Mouse (Mus musculus): Measurements from ENCODE around the gene Sptan1. TPM values are rescaled to one million over a fixed set of nuclear protein-coding genes. Genes with fewer than 3 reads are reported as not detected.

Gene Sptan1
- polyA plus RNA-seq, 1 experiment from 2014 or later: 160 TPM

- 9% methylated on average over 3 of the region's 3 CpGs for WGBS
- peaks cover 53% of the 10 kb centered on the region for H3K4me1 ChIP-seq
- peak overlapping the region; percentile 57 for H3K4me3 ChIP-seq (replicated peaks)
- peaks cover 9% of the 10 kb centered on the region for H3K36me3 ChIP-seq (replicated peaks)
- no peak for ATAC-seq (ENCODE audit: low FRiP score)
- H3K9me3 ChIP-seq: no peaks in the 10 kb centered on the region
- peak overlapping the region; percentile 68 for H3K9ac ChIP-seq
- 0 out of 2 replicates have a peak overlapping the region, but pooled peaks have one; percentile 92 for H3K27ac ChIP-seq
- H3K27me3 ChIP-seq: no peaks in the 10 kb centered on the region
- peak overlapping the region; percentile 87 for H3K4me2 ChIP-seq
Observed at GRCm38 (mm10) chr2:30063791-30064190, 98.4 kb downstream of the Sptan1 start.

DNA sequence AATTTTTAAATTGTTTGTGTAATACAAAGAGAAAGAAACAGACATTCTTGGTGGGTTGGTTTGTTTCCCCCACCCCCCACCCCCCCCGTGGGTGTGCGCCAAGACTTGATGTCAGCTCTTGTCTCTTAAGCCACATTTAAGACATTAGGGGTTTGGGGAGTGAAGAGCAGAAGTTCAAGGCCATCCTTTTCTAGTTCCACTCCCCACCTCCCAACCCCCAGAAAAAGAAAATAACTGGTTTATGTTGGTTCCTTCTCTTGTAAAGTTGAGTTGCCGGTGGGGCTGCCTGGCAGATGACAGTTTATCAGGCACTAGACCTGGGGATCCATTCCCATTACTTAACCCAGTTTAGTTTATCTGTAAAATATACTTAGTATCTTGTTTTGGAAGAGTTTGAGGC is 98.9 kb downstream of the Sptan1 start:
- peak overlapping the region; percentile 57 for H3K4me3 ChIP-seq (replicated peaks)
- no peaks in the 10 kb centered on the region for H3K9me3 ChIP-seq
- H3K9ac ChIP-seq: peak overlapping the region; percentile 68
- H3K27me3 ChIP-seq: no peaks in the 10 kb centered on the region
- H3K4me1 ChIP-seq: peaks cover 53% of the 10 kb centered on the region
- 51% methylated on average over 3 of the region's 3 CpGs for WGBS
- no peak for ATAC-seq (ENCODE audit: low FRiP score)
- H3K27ac ChIP-seq: no peak overlapping the region
- peak overlapping the region; percentile 87 for H3K4me2 ChIP-seq
- peaks cover 13% of the 10 kb centered on the region for H3K36me3 ChIP-seq (replicated peaks)

GRCm38 (mm10) chr2:30066046-30066901 is 100.9 kb downstream of the Sptan1 start:
- H3K27ac ChIP-seq: peak overlapping the region; percentile 100
- H3K36me3 ChIP-seq (replicated peaks): peaks cover 28% of the 10 kb centered on the region
- H3K9ac ChIP-seq: peak overlapping the region; percentile 100
- ATAC-seq (ENCODE audit: low FRiP score): peak; percentile 93
- peaks cover 51% of the 10 kb centered on the region for H3K4me1 ChIP-seq
- WGBS: under 1% methylated on average over 80 of the region's 101 CpGs
- H3K4me3 ChIP-seq (replicated peaks): peak overlapping the region; percentile 98
- no peaks in the 10 kb centered on the region for H3K27me3 ChIP-seq
- peak overlapping the region; percentile 80 for H3K4me2 ChIP-seq
- no peaks in the 10 kb centered on the region for H3K9me3 ChIP-seq

- Histone ChIP-seq H3K36me3 (replicated peaks) (peaks cover 33% of the 10 kb centered on the region), H3K4me2 (peak overlapping the region; percentile 80), H3K9ac (peak overlapping the region; percentile 100), H3K9me3 (no peaks in the 10 kb centered on the region), H3K27me3 (no peaks in the 10 kb centered on the region), H3K4me1 (peaks cover 42% of the 10 kb centered on the region), H3K4me3 (replicated peaks) (peak overlapping the region; percentile 98), H3K27ac (peak overlapping the region; percentile 100)
- peak; percentile 37 for ATAC-seq (ENCODE audit: low FRiP score)
- under 1% methylated on average over 46 of the region's 69 CpGs for WGBS
Observed at GRCm38 (mm10) chr2:30067031-30067888, 101.9 kb downstream of the Sptan1 start.

- 18% methylated on average over 7 of the region's 7 CpGs for WGBS
- peak overlapping the region; percentile 100; the same call in 1 of the 2 replicates for H3K27ac ChIP-seq
Observed at GRCm38 (mm10) chr2:30067962-30068361, 102.6 kb downstream of the Sptan1 start.

DNA sequence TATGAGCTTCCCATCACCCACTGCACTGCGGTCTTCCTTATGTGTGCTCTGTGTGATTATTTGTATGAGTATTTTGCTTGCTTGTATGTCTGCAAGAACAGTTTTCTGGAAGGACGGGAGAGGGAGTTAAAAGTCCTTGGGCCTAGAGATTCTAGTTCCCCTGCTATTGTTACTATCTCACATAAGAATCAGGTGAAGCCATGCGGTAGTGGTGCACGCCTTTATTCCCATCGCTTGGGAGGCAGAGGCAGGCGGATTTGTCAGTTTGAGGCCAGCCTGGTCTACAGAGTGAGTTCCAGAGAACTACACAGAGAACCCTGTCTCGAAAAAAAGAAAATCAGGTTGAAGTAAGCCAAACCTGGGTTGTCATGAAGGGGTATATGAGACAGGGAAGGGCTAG is 107.5 kb downstream of the Sptan1 start:
- Histone ChIP-seq H3K4me1 (peaks cover 10% of the 10 kb centered on the region), H3K9ac (no peak overlapping the region), H3K9me3 (no peaks in the 10 kb centered on the region), H3K27me3 (no peaks in the 10 kb centered on the region), H3K36me3 (replicated peaks) (peaks cover 51% of the 10 kb centered on the region), H3K4me2 (no peak overlapping the region), H3K27ac (no peak overlapping the region), H3K4me3 (replicated peaks) (no peak overlapping the region)
- 68% methylated on average over 7 of the region's 7 CpGs for WGBS
- no peak for ATAC-seq (ENCODE audit: low FRiP score)

More at GRCm38 (mm10) chr2:30067962-30068361, 102.6 kb downstream of the Sptan1 start:
- H3K27me3 ChIP-seq: no peaks in the 10 kb centered on the region
- peak overlapping the region; percentile 98 for H3K4me3 ChIP-seq (replicated peaks)
- peak overlapping the region; percentile 100 for H3K9ac ChIP-seq
- H3K9me3 ChIP-seq: no peaks in the 10 kb centered on the region
- H3K4me1 ChIP-seq: peaks cover 35% of the 10 kb centered on the region
- H3K36me3 ChIP-seq (replicated peaks): peaks cover 40% of the 10 kb centered on the region
- ATAC-seq (ENCODE audit: low FRiP score): no peak
- peak overlapping the region; percentile 80 for H3K4me2 ChIP-seq

GRCm38 (mm10) chr2:30073285-30073684 is 107.9 kb downstream of the Sptan1 start:
- H3K4me3 ChIP-seq (replicated peaks): no peak overlapping the region
- no peaks in the 10 kb centered on the region for H3K9me3 ChIP-seq
- peaks cover 47% of the 10 kb centered on the region for H3K36me3 ChIP-seq (replicated peaks)
- H3K4me2 ChIP-seq: no peak overlapping the region
- no peak overlapping the region for H3K9ac ChIP-seq
- H3K27me3 ChIP-seq: no peaks in the 10 kb centered on the region
- H3K27ac ChIP-seq: no peak overlapping the region
- peaks cover 10% of the 10 kb centered on the region for H3K4me1 ChIP-seq
- 67% methylated on average over 3 of the region's 3 CpGs for WGBS
- no peak for ATAC-seq (ENCODE audit: low FRiP score)

GRCm38 (mm10) chr2:30075625-30076024 is 110.3 kb downstream of the Sptan1 start:
- 92% methylated on average over 3 of the region's 3 CpGs for WGBS
- Histone ChIP-seq H3K4me1 (peaks cover 11% of the 10 kb centered on the region), H3K27ac (no peak overlapping the region), H3K4me3 (replicated peaks) (no peak overlapping the region), H3K4me2 (no peak overlapping the region), H3K36me3 (replicated peaks) (peaks cover 24% of the 10 kb centered on the region), H3K9ac (no peak overlapping the region), H3K9me3 (no peaks in the 10 kb centered on the region), H3K27me3 (no peaks in the 10 kb centered on the region)
- ATAC-seq (ENCODE audit: low FRiP score): no peak

DNA sequence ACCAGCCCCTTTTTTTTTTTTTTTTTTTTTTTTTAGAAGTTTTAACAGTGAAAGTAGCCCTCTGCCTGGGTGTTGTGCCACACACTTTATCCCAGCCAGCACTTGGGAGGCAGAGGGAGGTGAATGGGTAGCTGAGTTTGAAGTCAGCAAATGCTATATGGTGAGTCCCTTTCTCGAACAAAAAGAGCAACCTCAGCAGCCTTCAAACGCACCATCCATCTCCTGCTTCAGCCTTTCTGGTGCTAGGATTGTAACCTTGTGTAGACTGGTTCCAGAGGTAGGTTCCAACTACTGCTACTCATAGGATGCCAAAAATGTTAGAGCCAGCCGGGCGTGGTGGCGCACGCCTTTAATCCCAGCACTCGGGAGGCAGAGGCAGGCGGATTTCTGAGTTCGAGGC is 111.1 kb downstream of the Sptan1 start:
- no peak for ATAC-seq (ENCODE audit: low FRiP score)
- H3K4me1 ChIP-seq: peaks cover 11% of the 10 kb centered on the region
- H3K27ac ChIP-seq: no peak overlapping the region
- H3K4me2 ChIP-seq: no peak overlapping the region
- no peak overlapping the region for H3K9ac ChIP-seq
- WGBS: 90% methylated on average over 9 of the region's 9 CpGs
- no peak overlapping the region for H3K4me3 ChIP-seq (replicated peaks)
- no peaks in the 10 kb centered on the region for H3K27me3 ChIP-seq
- H3K36me3 ChIP-seq (replicated peaks): peaks cover 26% of the 10 kb centered on the region
- H3K9me3 ChIP-seq: no peaks in the 10 kb centered on the region

DNA sequence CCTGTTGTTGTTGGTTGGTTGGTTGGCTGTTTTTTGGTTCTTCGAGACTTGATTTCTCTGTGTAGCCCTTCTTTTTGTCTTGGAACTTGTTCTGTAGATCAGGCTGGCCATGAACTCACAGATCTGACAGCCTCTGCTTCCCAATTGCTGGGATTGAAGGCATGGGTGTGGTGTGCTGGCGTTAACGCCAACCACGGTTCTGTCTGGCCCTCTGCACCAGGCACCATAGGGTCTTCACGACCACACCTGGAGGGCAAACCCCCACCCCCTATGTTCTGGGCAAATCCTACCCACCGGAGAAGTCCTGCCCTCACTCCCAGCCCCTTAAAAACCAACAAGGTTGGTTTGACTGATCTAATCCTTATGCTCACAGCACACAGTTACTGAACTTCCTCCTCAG is 111.6 kb downstream of the Sptan1 start:
- Histone ChIP-seq H3K4me2 (peak overlapping the region; percentile 66), H3K27ac (0 out of 2 replicates have a peak overlapping the region, but pooled peaks have one; percentile 10)
- 67% methylated on average over 6 of the region's 6 CpGs for WGBS

DNA sequence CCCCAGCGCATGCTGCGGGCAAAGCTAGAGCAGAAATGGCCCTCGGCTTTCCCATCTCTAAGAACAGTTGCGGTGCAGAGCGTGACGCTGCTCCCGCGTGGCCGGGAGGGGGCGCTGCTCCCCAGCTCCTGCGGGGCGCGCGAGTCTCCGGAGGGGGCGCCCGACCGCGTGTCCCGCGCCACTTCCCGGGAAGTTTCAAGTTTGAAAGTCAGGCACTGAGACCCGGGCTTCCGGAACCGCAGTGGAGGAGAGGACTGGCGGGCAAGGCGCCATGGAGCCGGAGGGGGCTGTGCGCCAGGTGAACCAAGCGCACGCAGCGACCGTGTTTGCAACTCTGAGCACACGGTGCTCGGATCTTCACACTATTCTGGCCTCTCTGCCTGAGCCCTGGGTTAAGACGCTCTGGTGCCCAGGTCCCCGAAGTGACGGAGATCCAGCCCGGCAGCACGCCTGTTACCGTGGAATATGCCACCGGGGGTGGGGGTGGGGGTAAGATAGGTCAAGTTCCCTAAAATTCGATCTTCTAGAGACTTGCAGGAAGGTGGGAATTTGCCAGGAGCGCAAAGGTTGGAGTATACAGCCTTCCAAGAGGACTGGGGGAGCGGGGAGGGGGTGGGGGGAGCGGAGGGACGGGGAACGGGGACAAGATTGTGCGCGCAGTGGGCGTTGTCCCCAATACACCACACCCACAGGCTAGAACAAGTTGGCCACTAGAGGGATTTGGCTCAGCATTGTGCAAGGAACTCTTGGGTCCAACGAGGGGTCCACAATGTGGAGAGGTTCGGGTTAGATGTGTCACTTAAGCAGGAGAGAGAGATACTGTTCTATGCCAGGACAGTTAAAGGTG is 112.4 kb downstream of the Sptan1 start, which contains the start of gene Pkn3:
TSS of gene Pkn3 (plus strand) at position 183 of the 847 bp plus-strand sequence.
- Histone ChIP-seq H3K4me1 (peaks cover 11% of the 10 kb centered on the region), H3K36me3 (replicated peaks) (peaks cover 17% of the 10 kb centered on the region), H3K4me3 (replicated peaks) (peak within 1 kb of the TSS; percentile 47), H3K27ac (peak within 1 kb of the TSS; percentile 42), H3K9me3 (no peaks in the 10 kb centered on the region), H3K4me2 (peak within 1 kb of the TSS; percentile 66), H3K9ac (peak within 1 kb of the TSS; percentile 60), H3K27me3 (no peaks in the 10 kb centered on the region)
- WGBS: under 1% methylated on average over 53 of the region's 53 CpGs
- peak; percentile 69 for ATAC-seq (ENCODE audit: low FRiP score)

More for the DNA sequence above, 111.6 kb downstream of the Sptan1 start:
- H3K27me3 ChIP-seq: no peaks in the 10 kb centered on the region
- no peak overlapping the region for H3K4me3 ChIP-seq (replicated peaks)
- peak; percentile 37 for ATAC-seq (ENCODE audit: low FRiP score)
- peaks cover 11% of the 10 kb centered on the region for H3K4me1 ChIP-seq
- peaks cover 23% of the 10 kb centered on the region for H3K36me3 ChIP-seq (replicated peaks)
- no peaks in the 10 kb centered on the region for H3K9me3 ChIP-seq
- H3K9ac ChIP-seq: peak overlapping the region; percentile 60; the same call in 1 of the 2 replicates
